Mouse (Mus musculus) heart, postnatal 25 days (tissue): ENCODE data around the gene Hoxa11. TPM values are rescaled to one million over a fixed set of nuclear protein-coding genes. Genes with fewer than 3 reads are reported as not detected.

Experiments used
- DNase-seq: peaks from one replicate; pipeline ENCODE4 v3.0.0; 2022; ENCODE audit warnings: low spot score
- intact Hi-C: fragments of 180-260 bp; cut with DNase I; formaldehyde crosslinking; loops from one replicate; pipeline ENCODE4 v1.15.1; 2025
- total RNA-seq, 2 experiments: library from RNA; stranded (reverse); gene quantifications; 2 replicates each; pipeline ENCODE4 v1.2.3; 2021

Hoxa11 gene
- total RNA-seq, 2 experiments from 2014 or later: not detected

DNA sequence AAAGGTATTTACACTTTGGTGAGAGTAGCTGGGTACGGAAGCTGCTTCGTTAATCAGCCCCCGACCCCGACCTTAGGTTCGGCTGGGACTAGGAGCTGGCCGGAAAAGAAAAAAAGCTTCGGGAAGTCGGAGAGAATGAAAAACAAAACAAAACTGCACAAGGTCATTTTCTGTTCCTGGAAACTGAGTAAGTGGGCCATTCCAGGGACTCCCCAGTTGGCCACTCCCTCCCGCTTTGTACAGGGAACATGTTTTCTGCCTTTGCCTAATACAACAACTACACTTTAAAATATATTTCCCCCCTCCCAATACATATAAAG lies 21.0 kb upstream of the Hoxa11 start:
- DNase-seq: no peak
- intact Hi-C loops: loop anchor here (10.0 kb wide), 1 partner anchor 48 kb away; the partner anchor contains the start of gene Evx1

DNA sequence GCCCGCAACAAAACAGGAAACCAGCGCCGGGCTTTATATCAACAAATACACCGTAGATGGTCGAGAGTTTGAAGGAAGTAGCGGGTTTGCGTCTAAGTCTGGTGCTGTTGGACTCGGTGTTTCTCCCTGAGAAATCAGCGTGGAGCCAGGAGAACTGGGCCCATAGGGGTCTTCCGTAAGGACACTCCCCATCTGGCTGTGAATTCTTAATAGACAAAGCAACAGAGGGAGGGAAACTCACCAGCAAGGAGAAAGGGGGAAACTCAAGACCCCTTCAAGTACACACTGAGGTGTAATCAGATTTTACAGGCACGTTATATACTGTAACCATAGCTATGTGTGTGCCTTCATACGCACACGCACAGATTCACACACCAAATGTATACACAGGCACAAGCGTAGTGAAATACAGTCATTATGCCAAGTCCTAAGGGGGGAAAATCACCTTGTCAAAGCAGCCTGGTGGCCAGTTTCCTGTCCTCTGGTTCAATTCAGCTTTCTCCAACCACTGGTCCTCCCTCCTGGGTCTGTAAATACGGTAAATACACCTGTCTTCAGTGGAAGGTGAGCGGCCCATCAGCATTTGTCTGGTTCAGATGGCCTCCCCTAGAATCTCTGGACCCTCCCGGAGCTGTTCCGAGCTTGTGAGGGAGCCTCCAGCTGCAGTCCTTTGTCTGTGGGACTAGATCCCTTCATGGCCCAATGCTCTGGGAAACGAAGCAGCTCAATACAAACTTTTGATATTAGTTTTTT lies 20.5 kb upstream of the Hoxa11 start:
- DNase-seq: no peak
- intact Hi-C loops: loop anchor here (10.0 kb wide), 1 partner anchor 49 kb away; the partner anchor contains the start of gene Evx1

DNA sequence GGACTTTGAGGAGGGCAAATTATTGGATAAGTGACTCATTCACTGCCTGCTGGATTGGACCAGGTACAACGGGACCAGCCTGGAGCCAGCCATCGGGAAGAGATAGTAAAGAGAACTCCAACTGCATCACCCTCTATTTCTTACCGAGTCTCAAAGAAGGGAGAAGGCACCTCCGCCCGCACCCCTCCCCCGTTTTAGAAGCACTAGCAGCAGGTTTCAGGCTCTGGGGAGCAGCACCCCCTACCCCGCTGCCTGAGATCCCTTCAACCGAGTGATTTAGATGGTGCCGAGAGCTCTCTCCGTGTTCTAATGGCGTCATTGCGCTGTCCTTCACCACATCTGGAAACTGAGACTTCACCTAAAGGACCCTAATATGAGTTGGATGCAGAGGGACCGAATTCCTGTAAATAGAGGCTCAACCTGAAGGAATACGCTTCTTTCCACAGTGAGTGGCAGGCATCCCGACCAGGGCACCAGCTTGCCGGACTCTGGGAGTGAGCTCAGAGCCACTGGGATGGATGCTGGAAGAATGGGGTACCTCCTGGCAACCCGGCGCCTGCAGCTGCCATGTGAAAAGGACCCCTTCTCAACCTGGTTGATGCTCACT lies 19.8 kb upstream of the Hoxa11 start:
- intact Hi-C loops: loop anchor here (10.0 kb wide), 1 partner anchor 49 kb away; the partner anchor contains the start of gene Evx1
- DNase-seq: no peak

DNA sequence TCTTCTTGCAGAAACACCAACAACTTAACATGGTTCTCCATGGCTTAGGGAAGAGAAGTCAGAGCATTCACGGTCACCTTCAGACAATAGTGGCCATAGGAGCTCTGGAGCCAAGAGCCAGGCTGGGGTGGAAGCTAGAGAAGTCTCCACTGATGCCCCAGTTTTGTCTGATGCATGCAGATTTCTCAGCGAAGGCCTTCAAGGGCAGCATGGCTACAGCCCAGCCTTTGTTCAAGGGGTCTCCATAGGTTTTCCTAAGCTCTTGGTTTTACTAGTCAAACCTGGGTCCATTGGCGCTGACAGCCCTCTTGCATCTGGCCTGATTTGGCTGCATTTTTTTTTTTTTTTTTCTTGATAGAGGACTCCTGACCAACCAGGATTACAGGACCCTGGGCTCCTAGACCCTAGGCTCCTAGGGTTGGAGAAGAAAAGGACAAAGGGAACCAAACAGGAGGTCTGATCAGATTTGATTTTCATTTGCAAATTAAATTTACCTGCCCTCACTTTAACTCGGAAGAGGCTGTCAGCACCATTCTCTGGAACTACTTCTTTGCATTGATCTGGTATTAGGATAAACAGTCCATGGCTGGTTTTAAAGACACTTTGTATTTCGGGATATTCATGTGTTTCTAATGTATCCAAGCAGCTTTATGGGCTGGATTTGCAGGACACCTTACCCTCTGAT lies 18.6 kb upstream of the Hoxa11 start:
- DNase-seq: no peak
- intact Hi-C loops: loop anchor here (10.0 kb wide), 1 partner anchor 51 kb away; the partner anchor contains the start of gene Evx1

DNA sequence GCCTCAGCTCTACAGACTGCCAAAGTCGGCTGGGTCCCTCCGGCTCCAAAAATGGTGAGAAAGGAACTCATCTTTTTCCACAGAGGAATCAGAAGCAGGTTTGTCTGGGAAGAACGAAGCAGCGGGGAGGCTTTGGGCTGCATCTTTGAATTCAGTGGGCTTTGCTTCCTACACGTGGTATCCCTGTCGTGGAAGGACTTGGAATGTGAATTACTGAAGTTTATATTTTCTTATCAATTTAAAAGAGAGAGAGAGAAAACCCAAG lies 17.6 kb upstream of the Hoxa11 start:
- no peak for DNase-seq
- intact Hi-C loops: loop anchor here (10.0 kb wide), 1 partner anchor 52 kb away; the partner anchor contains the start of gene Evx1

- no peak for DNase-seq
- intact Hi-C loops: loop anchor here (10.0 kb wide), 1 partner anchor 52 kb away; the partner anchor contains the start of gene Evx1
Measured at GRCm38 (mm10) chr6:52262463-52263320, 17.1 kb upstream of the Hoxa11 start.

DNA sequence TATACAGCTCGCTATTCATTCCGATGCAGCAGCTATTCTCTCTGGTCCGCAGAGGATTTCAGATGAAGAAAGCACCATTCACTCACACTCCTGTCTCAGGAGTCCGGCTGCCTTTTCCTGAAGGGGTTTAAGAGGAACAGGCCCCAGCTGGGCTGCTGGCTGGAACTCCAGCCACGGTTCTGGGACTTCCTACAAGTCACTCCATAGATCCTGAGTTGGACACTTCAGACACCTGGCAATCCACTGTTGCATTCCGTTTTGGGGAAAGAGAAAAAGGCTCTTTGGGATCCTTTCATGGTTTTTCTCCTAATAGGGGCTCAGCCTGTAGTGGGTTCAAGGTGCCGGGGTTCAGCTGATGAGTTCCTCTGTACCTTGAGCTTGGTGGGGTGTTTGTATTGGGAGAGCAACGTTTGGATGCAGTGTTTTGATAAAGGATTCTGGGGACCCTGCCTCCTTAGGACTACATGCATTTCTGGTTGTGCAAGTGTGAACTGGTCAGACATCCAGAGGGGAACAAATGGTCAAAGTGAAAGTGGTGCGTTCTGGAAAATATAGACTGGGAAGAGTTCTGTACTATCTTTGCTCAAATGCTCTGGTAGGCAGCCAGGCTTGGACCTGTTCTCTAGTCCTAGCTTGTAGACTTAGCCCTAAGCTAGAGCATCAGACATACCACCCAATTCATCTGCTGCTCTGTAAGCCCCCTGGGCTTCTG lies 16.3 kb upstream of the Hoxa11 start:
- intact Hi-C loops: loop anchor here (10.0 kb wide), 1 partner anchor 53 kb away; the partner anchor contains the start of gene Evx1

GRCm38 (mm10) chr6:52260654-52261575 lies 15.3 kb upstream of the Hoxa11 start, which contains the start of gene Hoxa13:
Gene Hoxa13, minus strand, starts transcription at chr6:52260880.
- DNase-seq: no peak
- intact Hi-C loops: loop anchor here (10.0 kb wide), 1 partner anchor 54 kb away; the partner anchor contains the start of gene Evx1

More for the DNA sequence above, 16.3 kb upstream of the Hoxa11 start:
- DNase-seq: no peak

DNA sequence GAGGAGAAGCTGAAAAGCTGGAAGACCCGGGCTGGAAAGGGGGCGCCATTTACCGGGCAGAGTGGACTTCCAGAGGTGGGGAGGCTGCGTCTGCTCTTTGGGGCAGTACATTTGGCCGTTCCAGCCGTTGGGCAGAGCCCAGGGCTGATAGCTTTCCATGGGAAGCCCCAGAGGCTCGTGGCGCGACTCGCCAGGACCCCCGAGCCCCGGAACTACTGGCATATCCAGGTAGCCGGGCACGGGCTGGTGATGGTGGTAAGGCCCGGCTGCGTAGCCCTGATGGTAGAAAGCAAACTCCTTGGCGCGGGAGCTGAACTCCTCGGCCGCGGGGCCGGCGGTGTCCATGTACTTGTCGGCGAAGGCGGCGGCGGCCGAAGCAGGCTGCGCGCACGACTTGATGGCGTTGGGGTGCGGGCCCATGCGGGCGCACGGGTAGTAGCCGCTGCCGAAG lies 14.2 kb upstream of the Hoxa11 start:
- intact Hi-C loops: loop anchor here (5.0 to 10.0 kb wide), 4 partner anchors 55 to 882 kb away; partner anchors contain the start of gene Evx1
- DNase-seq: no peak

- no peak for DNase-seq
- intact Hi-C loops: loop anchor here (5.0 kb wide), 3 partner anchors 318 to 883 kb away; no protein-coding TSS in a partner anchor
Measured at GRCm38 (mm10) chr6:52259081-52259790, 13.6 kb upstream of the Hoxa11 start.

DNA sequence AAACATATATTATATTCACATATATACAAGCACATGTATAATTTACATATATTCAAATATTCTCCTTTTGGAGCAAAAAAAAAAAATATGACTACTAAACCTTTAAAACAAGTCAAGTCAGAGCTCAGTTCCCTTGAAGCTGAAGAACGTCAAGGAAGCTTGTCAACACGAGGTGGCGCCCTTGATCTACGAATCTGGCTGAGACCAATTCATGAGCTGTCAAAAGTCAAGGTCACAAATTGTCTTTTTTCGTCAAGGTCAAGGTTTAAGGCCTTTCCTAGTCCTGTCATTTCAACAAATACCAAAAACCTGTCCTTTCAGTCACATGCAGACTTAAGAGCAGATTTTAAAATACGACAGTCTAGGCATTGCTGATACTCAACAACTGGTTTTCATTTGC lies 11.3 kb upstream of the Hoxa11 start:
- DNase-seq: peak; percentile 48
- intact Hi-C loops: loop anchor here (1.0 to 5.0 kb wide), 6 partner anchors 320 to 885 kb away; no protein-coding TSS in a partner anchor

- no peak for DNase-seq
- intact Hi-C loops: no loop called here
Measured at GRCm38 (mm10) chr6:52253511-52254500, 8.2 kb upstream of the Hoxa11 start.

DNA sequence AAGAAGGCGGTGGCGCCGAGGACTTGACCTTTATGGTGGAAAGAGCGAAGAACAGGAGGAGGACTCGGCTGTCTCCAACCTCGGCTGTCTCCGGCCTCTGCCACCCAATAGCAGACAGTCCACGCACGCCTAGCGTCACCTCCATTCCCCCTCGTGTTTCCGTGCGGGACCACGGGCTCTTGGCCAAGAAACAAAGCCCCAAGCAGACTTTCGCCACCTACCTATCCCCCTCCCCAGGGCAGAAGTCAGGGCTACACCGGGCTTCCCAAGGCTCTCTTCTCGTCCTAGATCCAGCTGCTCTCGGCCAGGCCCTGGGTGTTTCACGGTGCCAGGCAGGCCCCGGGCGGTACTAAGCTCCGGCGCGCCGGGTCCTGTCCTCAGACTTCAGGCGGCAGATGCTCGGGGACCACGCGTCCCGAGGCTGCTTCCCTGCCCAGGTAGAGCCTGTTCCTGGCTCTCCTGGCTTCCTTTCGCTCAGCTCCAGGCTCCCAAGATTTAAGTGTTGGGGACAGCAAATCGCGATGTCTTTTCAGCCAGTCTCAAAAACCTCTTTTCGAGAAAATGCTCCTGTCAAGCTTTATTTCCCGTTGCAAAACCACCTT lies 7.3 kb upstream of the Hoxa11 start:
- intact Hi-C loops: no loop called here
- no peak for DNase-seq

DNA sequence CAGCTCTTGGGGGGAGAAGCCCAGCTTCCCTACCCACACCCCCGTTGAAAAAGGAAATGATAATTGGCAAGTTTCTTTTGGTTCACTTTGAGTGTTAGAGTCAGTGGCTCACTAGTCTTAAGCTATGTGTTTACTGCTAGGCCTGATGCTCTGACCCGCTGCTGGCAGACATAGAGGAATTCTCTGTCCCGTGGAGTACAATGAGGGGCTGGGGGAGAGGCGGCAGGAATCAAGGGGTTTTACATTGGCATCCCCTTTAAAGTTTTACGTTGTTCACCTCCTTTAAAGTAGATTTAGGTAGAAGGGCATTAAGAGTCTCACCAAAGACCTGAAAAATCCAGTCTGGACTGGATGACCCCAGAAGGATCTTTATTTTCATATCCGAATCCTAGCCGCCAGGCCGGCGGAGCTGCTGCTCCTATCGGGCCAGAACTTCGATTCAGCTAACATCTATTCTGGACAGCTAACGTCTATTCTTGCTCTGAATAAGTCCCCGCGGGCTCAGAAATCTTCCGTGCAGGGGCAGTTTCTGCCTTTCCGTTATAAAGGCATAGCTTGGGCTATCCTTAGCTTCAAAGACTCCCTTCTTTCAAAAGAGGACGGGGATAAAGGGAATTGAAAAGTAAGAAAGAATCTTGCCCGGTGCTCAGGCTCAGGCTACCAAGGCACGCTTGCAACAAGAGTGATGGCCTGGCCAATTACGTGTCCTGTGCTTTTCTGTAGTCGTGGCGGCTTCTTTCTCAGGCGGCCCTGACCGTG lies 6.6 kb upstream of the Hoxa11 start:
- no peak for DNase-seq
- intact Hi-C loops: no loop called here
